Mouse (Mus musculus) heart, postnatal 0 days (tissue): ENCODE results near the gene Gpr182. TPM values are rescaled to one million over a fixed set of nuclear protein-coding genes. Genes with fewer than 3 reads are reported as not detected.
A peak's percentile ranks its signal among the peaks of the same experiment; 100 is the strongest.

Source experiments
- ATAC-seq: fragments of 200-750 bp; cut with Nextera tagmentation; 2 replicates; pipeline ENCODE4 v1.8.0; 2017; ENCODE audit warnings: low read depth, moderate number of reproducible peaks, moderate library complexity; ENCODE audit not compliant: insufficient read depth
- DNase-seq: peaks from one replicate; pipeline ENCODE4 v3.0.0-alpha.2; 2016; ENCODE audit warnings: low spot score
- H3K27ac ChIP-seq: fragments of 300-500 bp; sonication (generic); 2 replicates; pipeline ENCODE4 v1.5.1; 2014; ENCODE audit warnings: low read depth, mild to moderate bottlenecking
- H3K27me3 ChIP-seq: fragments of 300-500 bp; sonication (generic); 2 replicates; pipeline ENCODE4 v1.6.1; 2014; ENCODE audit warnings: low read length, mixed read lengths; ENCODE audit not compliant: control insufficient read depth, insufficient read depth
- H3K36me3 ChIP-seq: fragments of 300-500 bp; sonication (generic); replicated peaks from 2 replicates; pipeline ENCODE4 v1.6.1; 2014; ENCODE audit warnings: low read length, mixed read lengths; ENCODE audit not compliant: control insufficient read depth, insufficient read depth
- H3K4me1 ChIP-seq: fragments of 300-500 bp; sonication (generic); 2 replicates; pipeline ENCODE4 v1.6.1; 2014; ENCODE audit warnings: antibody characterized with exemption; ENCODE audit not compliant: control insufficient read depth, insufficient read depth
- H3K4me2 ChIP-seq: fragments of 300-500 bp; sonication (generic); 2 replicates; pipeline ENCODE4 v1.6.1; 2014; ENCODE audit warnings: low read depth, mild to moderate bottlenecking, low read length, moderate library complexity
- H3K4me3 ChIP-seq: fragments of 300-500 bp; sonication (generic); 2 replicates; pipeline ENCODE4 v1.5.1; 2014; ENCODE audit warnings: low read depth, low read length
- H3K9ac ChIP-seq: fragments of 300-500 bp; sonication (generic); replicated peaks from 2 replicates; pipeline ENCODE4 v1.6.1; 2014; ENCODE audit warnings: low read depth, low read length, mixed read lengths
- H3K9me3 ChIP-seq: fragments of 300-500 bp; sonication (generic); replicated peaks from 2 replicates; pipeline ENCODE4 v1.6.1; 2016; ENCODE audit warnings: low read length; ENCODE audit not compliant: control insufficient read depth
- CTCF ChIP-seq: IDR thresholded peaks from 2 replicates; pipeline ENCODE4 v1.5.1; 2016; ENCODE audit warnings: antibody characterized with exemption, control low read depth, low read depth
- EP300 ChIP-seq: IDR thresholded peaks from 2 replicates; pipeline ENCODE4 v1.6.1; 2016; ENCODE audit warnings: antibody characterized with exemption, low read depth
- WGBS: fragments of 180-500 bp; shearing (Covaris S2); extraction: QIAGEN DNeasy Blood & Tissue Kit; methylation state at CpG from one replicate; pipeline ENCODE4 v1.1.7; 2014; 5-methylcytosine and 5-hydroxymethylcytosine counted together
- polyA plus RNA-seq: library from polyadenylated mRNA; unstranded; fragments of >200 nt; fragmentation: Nextera tagmentation; extraction: Ambion mirVana; gene quantifications from 2 replicates; pipeline ENCODE4 v1.2.1, GENCODE M21; 2015
- total RNA-seq: library from RNA; depleted of rRNA; stranded (reverse); fragments of >200 nt; gene quantifications from 2 replicates; pipeline ENCODE4 v1.2.3, GENCODE M21; 2014; ENCODE audit warnings: low replicate concordance

Gene Gpr182
- total and polyA plus RNA-seq, 2 experiments from 2014 or later, result 9.9 to 13.6 TPM

DNA sequence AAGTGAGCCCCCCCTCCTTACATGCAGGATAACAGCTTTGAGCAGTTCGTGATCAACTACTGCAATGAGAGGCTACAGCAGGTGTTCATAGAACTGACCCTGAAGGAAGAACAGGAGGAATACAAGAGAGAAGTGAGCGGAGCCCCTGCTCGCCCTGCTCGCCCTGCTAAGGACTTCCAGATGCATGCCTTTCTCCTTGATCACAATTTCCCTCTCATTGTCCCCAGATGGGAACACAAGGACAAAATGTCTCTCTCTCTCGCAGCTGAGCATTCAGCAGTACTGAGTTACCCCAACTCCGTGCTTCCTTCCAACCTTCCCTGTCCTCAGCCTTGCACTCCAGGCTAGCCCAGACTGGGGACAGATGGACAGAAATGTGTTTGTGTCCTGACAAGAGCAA lies 38.8 kb downstream of the Gpr182 start:
- no peak overlapping the region for H3K9ac ChIP-seq
- DNase-seq (no peak), ATAC-seq (no peak)
- no peak overlapping the region for H3K4me2 ChIP-seq
- WGBS, result 61% methylated on average over 6 of the region's 6 CpGs
- H3K36me3 ChIP-seq, result no peaks in the 10 kb centered on the region
- H3K27ac ChIP-seq, result no peak overlapping the region
- TF ChIP-seq EP300, result no peak
- no peak for TF ChIP-seq CTCF
- no peak overlapping the region for H3K4me3 ChIP-seq
- H3K9me3 ChIP-seq, result no peaks in the 10 kb centered on the region
- H3K4me1 ChIP-seq, result peaks cover 2% of the 10 kb centered on the region
- H3K27me3 ChIP-seq, result no peaks in the 10 kb centered on the region

DNA sequence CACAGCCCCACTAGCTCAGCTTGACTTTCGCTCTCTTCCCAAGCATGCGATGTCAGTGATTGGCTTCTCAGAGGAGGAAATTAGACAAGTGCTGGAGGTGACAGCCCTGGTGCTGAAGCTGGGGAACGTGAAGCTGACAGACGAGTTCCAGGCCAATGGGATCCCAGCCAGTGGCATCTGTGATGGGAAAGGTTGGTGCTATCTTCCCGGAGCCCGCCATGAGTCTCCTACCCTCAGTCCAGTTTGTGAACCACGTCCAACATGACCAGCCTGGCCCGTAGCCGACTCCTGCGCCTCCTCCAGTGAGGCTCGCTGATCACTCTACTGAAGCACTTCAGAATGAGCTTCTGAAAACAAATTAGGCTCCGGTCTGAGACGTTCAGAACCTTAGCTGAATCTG lies 41.2 kb downstream of the Gpr182 start:
- WGBS, result 72% methylated on average over 13 of the region's 13 CpGs
- Histone ChIP-seq H3K9ac (no peak overlapping the region), H3K4me2 (no peak overlapping the region), H3K36me3 (no peaks in the 10 kb centered on the region), H3K4me1 (peaks cover 12% of the 10 kb centered on the region), H3K27ac (no peak overlapping the region), H3K27me3 (no peaks in the 10 kb centered on the region), H3K9me3 (no peaks in the 10 kb centered on the region), H3K4me3 (no peak overlapping the region)
- ATAC-seq, result no peak
- DNase-seq, result no peak
- TF ChIP-seq EP300 (no peak), CTCF (no peak)

DNA sequence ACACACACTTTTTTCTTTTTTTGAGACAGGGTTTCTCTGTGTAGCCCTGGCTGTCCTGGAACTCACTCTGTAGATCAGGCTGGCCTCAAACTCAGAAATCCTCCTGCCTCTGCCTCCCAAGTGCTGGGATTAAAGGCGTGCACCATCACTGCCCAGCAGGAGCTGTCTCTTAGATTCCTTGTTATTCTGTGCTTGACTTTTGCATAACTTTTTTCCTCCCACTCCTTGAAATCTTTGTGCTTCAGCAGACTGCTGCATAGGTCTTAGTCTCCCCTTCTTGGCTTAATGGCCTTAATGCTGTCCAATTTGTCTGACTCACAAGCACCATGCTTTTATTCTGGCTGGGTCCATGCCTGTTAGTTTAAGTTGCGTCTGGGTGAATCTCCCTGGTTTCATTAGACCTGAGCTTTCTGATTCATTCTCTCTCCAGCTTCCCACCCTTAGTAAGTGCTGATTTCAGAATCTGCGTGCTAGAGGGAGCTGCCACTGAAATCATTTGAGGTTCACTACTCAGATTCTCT lies 42.6 kb downstream of the Gpr182 start:
- no peak overlapping the region for H3K4me3 ChIP-seq
- TF ChIP-seq EP300, result no peak
- no peak for TF ChIP-seq CTCF
- H3K4me1 ChIP-seq, result peaks cover 12% of the 10 kb centered on the region
- no peak overlapping the region for H3K9ac ChIP-seq
- no peaks in the 10 kb centered on the region for H3K9me3 ChIP-seq
- no peaks in the 10 kb centered on the region for H3K27me3 ChIP-seq
- no peak overlapping the region for H3K27ac ChIP-seq
- no peak overlapping the region for H3K4me2 ChIP-seq
- ATAC-seq (no peak), DNase-seq (no peak)
- H3K36me3 ChIP-seq, result no peaks in the 10 kb centered on the region
- 85% methylated on average over 3 of the region's 3 CpGs for WGBS

DNA sequence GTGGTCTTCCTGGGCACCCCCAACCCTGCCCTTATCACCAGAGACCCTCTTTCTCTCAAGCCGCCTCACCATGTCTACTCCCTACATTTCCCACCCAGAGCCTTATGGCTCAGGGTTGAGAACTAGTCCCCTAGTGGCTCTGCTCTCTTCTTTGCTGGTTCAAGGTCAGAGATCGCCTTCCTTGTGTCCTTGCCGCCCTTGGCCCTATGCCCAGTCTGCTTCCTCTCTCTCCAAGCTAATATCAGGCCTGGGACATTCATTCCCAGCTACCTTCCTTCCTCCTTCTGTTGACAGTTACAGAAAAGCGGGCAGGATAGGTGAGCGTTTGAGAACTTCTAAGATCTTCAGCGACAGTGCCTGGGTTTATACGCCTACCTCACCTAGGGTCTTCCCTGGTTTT lies 43.8 kb downstream of the Gpr182 start:
- TF ChIP-seq EP300 (no peak), CTCF (no peak; the same call in 1 of the 2 replicates)
- no peaks in the 10 kb centered on the region for H3K27me3 ChIP-seq
- no peak overlapping the region for H3K27ac ChIP-seq
- H3K4me3 ChIP-seq, result no peak overlapping the region
- no peaks in the 10 kb centered on the region for H3K9me3 ChIP-seq
- DNase-seq (peak; percentile 46), ATAC-seq (no peak)
- no peaks in the 10 kb centered on the region for H3K36me3 ChIP-seq
- no peak overlapping the region for H3K9ac ChIP-seq
- H3K4me1 ChIP-seq, result peaks cover 12% of the 10 kb centered on the region
- no peak overlapping the region for H3K4me2 ChIP-seq
- 27% methylated on average over 7 of the region's 7 CpGs for WGBS

DNA sequence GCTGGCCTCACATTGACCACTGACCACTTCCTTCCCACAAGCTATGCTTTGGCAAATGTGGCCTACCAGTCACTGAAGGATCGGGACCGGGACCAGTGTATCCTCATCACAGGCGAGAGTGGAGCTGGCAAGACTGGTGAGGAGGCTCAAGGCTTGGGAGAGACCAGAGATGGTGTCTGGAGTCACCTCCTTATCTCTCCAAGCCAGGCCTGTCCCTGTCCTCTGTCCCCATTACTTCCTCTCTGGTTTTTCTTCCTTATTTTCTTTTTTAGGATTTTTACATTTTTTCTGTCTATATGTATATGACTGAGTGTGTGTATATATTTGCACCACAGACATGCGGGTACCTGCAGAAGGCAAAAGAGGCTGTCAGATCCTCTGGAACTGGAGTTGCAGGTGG lies 45.7 kb downstream of the Gpr182 start:
- DNase-seq (no peak), ATAC-seq (no peak)
- TF ChIP-seq CTCF, result no peak
- no peak for TF ChIP-seq EP300
- peaks cover 12% of the 10 kb centered on the region for H3K4me1 ChIP-seq
- H3K9me3 ChIP-seq, result no peaks in the 10 kb centered on the region
- 92% methylated on average over 4 of the region's 4 CpGs for WGBS
- H3K27me3 ChIP-seq, result no peaks in the 10 kb centered on the region
- no peak overlapping the region for H3K27ac ChIP-seq
- no peaks in the 10 kb centered on the region for H3K36me3 ChIP-seq
- H3K9ac ChIP-seq, result no peak overlapping the region
- no peak overlapping the region for H3K4me3 ChIP-seq
- H3K4me2 ChIP-seq, result no peak overlapping the region

DNA sequence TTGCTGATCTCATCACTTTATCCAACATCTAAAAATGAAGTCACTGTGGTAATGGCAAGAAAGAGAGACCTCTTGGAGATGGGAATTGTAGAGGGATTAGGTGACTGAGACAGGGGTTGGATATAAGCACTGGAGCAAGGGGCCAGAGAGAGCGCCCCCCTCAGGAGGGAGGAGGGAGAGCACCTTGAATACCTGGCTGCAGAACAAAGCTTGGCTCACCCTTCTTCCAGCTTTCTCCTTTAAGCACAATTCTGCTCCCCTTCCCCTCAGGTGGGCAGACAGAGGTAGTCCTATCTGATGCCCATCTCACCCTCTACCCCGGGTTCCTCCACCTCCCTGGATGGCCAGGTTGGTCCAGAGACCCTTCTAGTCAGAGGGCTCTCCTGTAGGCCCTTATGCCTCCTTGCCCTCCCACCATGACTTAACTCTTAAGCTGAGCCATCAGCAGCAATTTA lies 46.7 kb downstream of the Gpr182 start, which contains the start of gene Myo1a:
Myo1a (plus strand) TSS at position 405 of the 455 bp plus-strand sequence.
- TF ChIP-seq EP300, result no peak
- no peak for TF ChIP-seq CTCF
- Histone ChIP-seq H3K9me3 (no peaks in the 10 kb centered on the region), H3K4me3 (no peak within 1 kb of the TSS), H3K4me2 (no peak within 1 kb of the TSS), H3K27ac (no peak within 1 kb of the TSS), H3K4me1 (peaks cover 12% of the 10 kb centered on the region), H3K9ac (no peak within 1 kb of the TSS), H3K36me3 (no peaks in the 10 kb centered on the region), H3K27me3 (no peaks in the 10 kb centered on the region)
- WGBS, result 42% methylated on average over 2 of the region's 2 CpGs
- no peak for ATAC-seq
- DNase-seq, result no peak
